Mouse (Mus musculus) lung, postnatal 0 days (tissue): Measurements from ENCODE around the gene Pla2g12b.

Experiments
- CTCF ChIP-seq: IDR thresholded peaks from 2 replicates; pipeline ENCODE4 v1.5.1; 2016; ENCODE audit warnings: antibody characterized with exemption, mild to moderate bottlenecking
- EP300 ChIP-seq: IDR thresholded peaks from 2 replicates; pipeline ENCODE4 v1.6.1; 2016; ENCODE audit warnings: antibody characterized with exemption, mild to moderate bottlenecking, control low read depth

DNA sequence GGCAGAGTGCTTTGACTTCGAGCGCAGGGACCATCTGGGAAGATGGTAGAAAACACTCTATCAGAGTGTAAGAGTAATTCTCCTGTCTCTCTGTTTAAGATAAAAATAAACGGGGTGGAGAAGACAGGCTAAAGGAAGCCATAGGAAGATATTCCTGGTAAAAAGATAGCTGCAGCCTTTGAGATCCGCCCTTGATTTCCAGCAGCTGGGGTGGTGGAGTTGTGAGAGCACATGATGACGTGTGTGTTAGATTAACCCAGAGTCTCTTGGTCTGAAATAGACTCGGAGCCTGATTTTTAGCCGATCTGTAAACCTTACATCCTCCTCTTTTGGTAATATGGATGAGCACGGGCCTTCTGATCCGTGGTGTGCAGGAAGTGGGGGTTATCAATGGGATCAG is 44.1 kb downstream of the Pla2g12b start:
- no peak for TF ChIP-seq CTCF
- TF ChIP-seq EP300: no peak
